Mouse (Mus musculus): ENCODE results near the gene Tcaf2.

- TF ChIP-seq POLR2A (IDR thresholded peaks at IDR 0.05; ENCODE audit: low read depth, low read length) (no peak), CTCF (IDR thresholded peaks at IDR 0.05; ENCODE audit: extremely low read depth, insufficient read depth, insufficient read length, insufficient replicate concordance) (no peak)
Observed at GRCm38 (mm10) chr6:42680077-42680476, 35.0 kb upstream of the Tcaf2 start.

All from spleen, adult 2 months (tissue).